Mouse (Mus musculus): ENCODE measurements around the gene Xrcc4. TPM values are rescaled to one million over a fixed set of nuclear protein-coding genes. Genes with fewer than 3 reads are reported as not detected.

Gene Xrcc4
- polyA plus RNA-seq, 1 experiment from 2014 or later, result 15.5 TPM

DNA sequence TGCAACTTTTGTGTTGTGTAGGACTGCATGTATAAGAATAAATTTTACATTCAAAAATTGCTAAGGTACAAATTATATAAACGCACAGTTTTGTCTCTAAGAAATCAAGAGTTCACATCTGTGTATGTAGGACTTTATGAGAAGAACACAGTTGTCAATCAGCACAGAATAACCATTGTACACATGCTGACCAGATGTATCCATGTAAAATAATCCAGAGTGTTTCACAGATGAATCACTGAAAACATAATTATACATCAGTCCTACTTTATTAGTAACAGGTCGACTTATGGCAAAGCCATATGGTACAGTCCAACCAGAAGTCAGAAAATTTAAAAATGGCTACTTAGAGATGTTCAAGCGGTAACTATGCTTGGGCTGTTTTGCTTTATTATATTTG lies 216.7 kb downstream of the Xrcc4 start:
- H3K27ac ChIP-seq (replicated peaks), result no peak overlapping the region
- no peaks in the 10 kb centered on the region for H3K27me3 ChIP-seq (replicated peaks)
- H3K4me3 ChIP-seq (replicated peaks), result no peak overlapping the region
- no peak overlapping the region for H3K4me2 ChIP-seq
- no peak overlapping the region for H3K9ac ChIP-seq (replicated peaks)
- no peaks in the 10 kb centered on the region for H3K36me3 ChIP-seq
- 88% methylated on average over 3 of the region's 3 CpGs for WGBS
- no peaks in the 10 kb centered on the region for H3K4me1 ChIP-seq
- ATAC-seq (ENCODE audit: low FRiP score), result no peak
- H3K9me3 ChIP-seq (replicated peaks), result no peaks in the 10 kb centered on the region

GRCm38 (mm10) chr13:89854139-89854538 lies 235.3 kb downstream of the Xrcc4 start:
- H3K9me3 ChIP-seq (replicated peaks), result no peaks in the 10 kb centered on the region
- WGBS, result 92% methylated on average over 5 of the region's 5 CpGs
- H3K27ac ChIP-seq (replicated peaks), result no peak overlapping the region
- H3K4me2 ChIP-seq, result no peak overlapping the region
- ATAC-seq (ENCODE audit: low FRiP score), result no peak
- no peak overlapping the region for H3K4me3 ChIP-seq (replicated peaks)
- H3K36me3 ChIP-seq, result no peaks in the 10 kb centered on the region
- H3K9ac ChIP-seq (replicated peaks), result no peak overlapping the region
- no peaks in the 10 kb centered on the region for H3K4me1 ChIP-seq
- no peaks in the 10 kb centered on the region for H3K27me3 ChIP-seq (replicated peaks)

DNA sequence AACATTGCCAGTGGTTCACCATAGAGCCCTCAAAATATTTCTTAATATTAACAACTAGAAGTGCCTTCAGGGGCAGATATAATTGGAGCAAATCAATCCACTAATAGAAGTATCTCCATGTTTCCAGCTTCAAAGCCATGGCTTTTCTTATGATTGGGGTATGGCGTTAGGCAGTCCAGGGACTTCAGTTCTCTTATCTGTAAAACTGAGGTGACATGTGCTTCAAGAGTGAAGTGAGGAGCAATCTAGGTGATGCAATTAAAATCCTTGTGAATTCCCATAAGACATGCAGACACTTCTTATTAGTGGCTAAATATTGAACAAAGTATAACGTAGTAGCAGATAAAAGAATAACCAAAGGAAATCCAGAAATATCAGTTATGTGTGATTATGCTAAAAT lies 238.7 kb downstream of the Xrcc4 start:
- H3K27me3 ChIP-seq (replicated peaks), result no peaks in the 10 kb centered on the region
- no peak overlapping the region for H3K27ac ChIP-seq (replicated peaks)
- no peak overlapping the region for H3K9ac ChIP-seq (replicated peaks)
- H3K4me2 ChIP-seq, result no peak overlapping the region
- no peak for ATAC-seq (ENCODE audit: low FRiP score)
- no peak overlapping the region for H3K4me3 ChIP-seq (replicated peaks)
- H3K36me3 ChIP-seq, result no peaks in the 10 kb centered on the region
- WGBS, result 92% methylated on average over 2 of the region's 2 CpGs
- H3K9me3 ChIP-seq (replicated peaks), result no peaks in the 10 kb centered on the region
- H3K4me1 ChIP-seq, result no peaks in the 10 kb centered on the region

DNA sequence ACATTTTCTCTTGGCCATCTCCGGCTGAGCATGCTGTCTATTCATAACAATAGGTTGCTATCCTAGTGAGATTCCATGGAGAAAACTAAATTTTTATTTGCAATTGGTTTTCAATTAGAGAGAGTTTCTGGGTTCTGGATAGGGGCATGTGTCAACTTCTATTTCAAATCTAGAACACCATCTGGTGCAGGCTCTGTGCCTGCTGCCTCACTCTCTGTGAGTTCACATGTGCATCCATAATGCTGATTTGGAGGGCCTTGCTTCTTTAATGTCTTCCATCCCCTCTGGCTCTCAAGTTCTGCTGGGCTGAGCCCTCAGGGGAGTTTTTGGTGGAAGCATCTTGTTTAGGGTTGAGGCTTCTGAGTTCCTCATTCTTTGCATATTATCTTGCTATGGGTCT lies 239.5 kb downstream of the Xrcc4 start:
- no peaks in the 10 kb centered on the region for H3K27me3 ChIP-seq (replicated peaks)
- no peaks in the 10 kb centered on the region for H3K9me3 ChIP-seq (replicated peaks)
- H3K4me3 ChIP-seq (replicated peaks), result no peak overlapping the region
- no peak overlapping the region for H3K27ac ChIP-seq (replicated peaks)
- ATAC-seq (ENCODE audit: low FRiP score), result no peak
- no peaks in the 10 kb centered on the region for H3K4me1 ChIP-seq
- no peak overlapping the region for H3K4me2 ChIP-seq
- no peak overlapping the region for H3K9ac ChIP-seq (replicated peaks)
- no peaks in the 10 kb centered on the region for H3K36me3 ChIP-seq
- WGBS, result 93% methylated on average over 1 of the region's 1 CpGs

DNA sequence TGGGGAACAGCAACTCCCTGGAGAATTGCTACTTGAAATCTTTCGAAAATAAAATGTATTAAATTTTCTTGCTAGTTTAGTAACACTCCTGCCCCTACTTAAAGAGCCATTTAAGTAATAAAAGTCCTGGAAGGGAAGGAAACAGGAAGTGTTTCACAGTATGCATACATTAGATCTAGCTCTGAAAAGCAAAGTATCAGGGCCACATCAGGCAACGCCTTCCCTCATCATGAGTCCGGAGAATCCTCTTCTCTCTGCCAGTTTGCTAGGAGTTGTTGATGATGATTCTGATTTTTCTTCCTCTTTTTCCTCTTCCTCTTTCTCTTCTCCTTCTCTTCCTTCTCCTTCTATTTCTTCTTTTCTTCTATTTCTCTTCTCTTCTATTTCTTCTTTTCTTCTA lies 250.8 kb downstream of the Xrcc4 start:
- Histone ChIP-seq H3K36me3 (no peaks in the 10 kb centered on the region), H3K4me3 (replicated peaks) (no peak overlapping the region), H3K27me3 (replicated peaks) (no peaks in the 10 kb centered on the region), H3K9ac (replicated peaks) (no peak overlapping the region), H3K27ac (replicated peaks) (no peak overlapping the region), H3K9me3 (replicated peaks) (no peaks in the 10 kb centered on the region), H3K4me2 (no peak overlapping the region), H3K4me1 (no peaks in the 10 kb centered on the region)
- WGBS, result 90% methylated on average over 3 of the region's 3 CpGs
- no peak for ATAC-seq (ENCODE audit: low FRiP score)

DNA sequence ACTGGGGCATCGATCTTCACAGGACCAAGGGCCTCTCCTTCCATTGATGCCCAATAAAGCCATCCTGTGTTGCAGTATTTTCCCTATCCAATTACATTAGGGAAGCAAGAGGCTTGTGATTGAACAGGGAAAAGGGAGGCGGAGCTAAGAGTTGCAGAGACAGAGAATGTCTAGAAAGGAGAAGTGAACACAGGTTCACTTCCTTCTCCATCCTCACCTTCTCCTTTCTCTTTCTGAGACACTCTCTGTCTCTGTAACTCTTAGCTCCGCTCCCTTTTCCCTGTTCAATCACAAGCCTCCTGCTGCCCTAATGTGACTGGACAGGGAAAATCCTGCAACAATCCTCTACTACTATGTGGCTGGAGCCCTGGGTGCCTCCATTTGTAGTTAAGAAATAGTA lies 254.9 kb downstream of the Xrcc4 start:
- H3K27me3 ChIP-seq (replicated peaks), result no peaks in the 10 kb centered on the region
- no peaks in the 10 kb centered on the region for H3K36me3 ChIP-seq
- no peaks in the 10 kb centered on the region for H3K9me3 ChIP-seq (replicated peaks)
- no peaks in the 10 kb centered on the region for H3K4me1 ChIP-seq
- H3K9ac ChIP-seq (replicated peaks), result no peak overlapping the region
- H3K4me2 ChIP-seq, result no peak overlapping the region
- no peak overlapping the region for H3K27ac ChIP-seq (replicated peaks)
- WGBS, result 77% methylated on average over 3 of the region's 3 CpGs
- ATAC-seq (ENCODE audit: low FRiP score), result no peak
- no peak overlapping the region for H3K4me3 ChIP-seq (replicated peaks)

DNA sequence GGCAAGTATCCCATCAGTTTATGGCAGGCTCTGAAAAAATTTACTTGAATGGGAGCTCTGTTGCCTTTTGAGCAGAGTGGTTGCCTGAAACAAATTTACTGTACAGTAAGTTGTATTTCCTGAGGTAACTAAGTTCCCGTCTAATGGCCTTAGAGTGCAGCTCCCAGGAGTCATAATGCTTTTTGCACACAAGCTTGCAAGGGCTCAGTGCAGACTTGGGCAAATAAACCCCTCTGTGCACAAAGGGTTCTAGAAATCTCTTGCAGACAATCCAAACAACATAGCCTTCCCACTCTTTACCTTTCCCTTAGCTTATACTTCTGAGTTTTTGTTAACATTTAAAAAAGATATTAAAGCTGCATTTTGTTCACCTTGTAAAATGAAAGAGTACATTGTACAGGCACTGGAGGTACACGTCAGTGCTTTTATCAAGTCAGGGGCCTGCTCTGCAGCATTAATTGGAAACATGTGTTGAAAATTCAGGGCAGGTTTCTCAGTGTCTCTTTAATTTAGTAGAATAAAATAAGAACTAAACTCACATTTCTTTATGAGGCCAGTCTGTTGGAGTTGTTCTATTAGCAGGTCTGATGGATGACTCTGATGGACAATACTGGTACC lies 256.2 kb downstream of the Xrcc4 start:
- H3K36me3 ChIP-seq, result no peaks in the 10 kb centered on the region
- no peak overlapping the region for H3K4me3 ChIP-seq (replicated peaks)
- H3K4me1 ChIP-seq, result no peaks in the 10 kb centered on the region
- H3K9me3 ChIP-seq (replicated peaks), result no peaks in the 10 kb centered on the region
- 80% methylated on average over 2 of the region's 2 CpGs for WGBS
- ATAC-seq (ENCODE audit: low FRiP score), result no peak
- no peak overlapping the region for H3K4me2 ChIP-seq
- no peak overlapping the region for H3K27ac ChIP-seq (replicated peaks)
- no peak overlapping the region for H3K9ac ChIP-seq (replicated peaks)
- H3K27me3 ChIP-seq (replicated peaks), result no peaks in the 10 kb centered on the region

GRCm38 (mm10) chr13:89828429-89828970 lies 260.9 kb downstream of the Xrcc4 start:
- H3K4me2 ChIP-seq, result no peak overlapping the region
- ATAC-seq (ENCODE audit: low FRiP score), result no peak
- H3K27me3 ChIP-seq (replicated peaks), result no peaks in the 10 kb centered on the region
- H3K36me3 ChIP-seq, result no peaks in the 10 kb centered on the region
- no peaks in the 10 kb centered on the region for H3K9me3 ChIP-seq (replicated peaks)
- H3K27ac ChIP-seq (replicated peaks), result no peak overlapping the region
- H3K9ac ChIP-seq (replicated peaks), result no peak overlapping the region
- no peak overlapping the region for H3K4me3 ChIP-seq (replicated peaks)
- 43% methylated on average over 3 of the region's 3 CpGs for WGBS
- no peaks in the 10 kb centered on the region for H3K4me1 ChIP-seq

GRCm38 (mm10) chr13:89827838-89828237 lies 261.6 kb downstream of the Xrcc4 start:
- no peaks in the 10 kb centered on the region for H3K27me3 ChIP-seq (replicated peaks)
- H3K27ac ChIP-seq (replicated peaks), result no peak overlapping the region
- H3K36me3 ChIP-seq, result no peaks in the 10 kb centered on the region
- no peak overlapping the region for H3K4me2 ChIP-seq
- H3K4me1 ChIP-seq, result no peaks in the 10 kb centered on the region
- no peaks in the 10 kb centered on the region for H3K9me3 ChIP-seq (replicated peaks)
- ATAC-seq (ENCODE audit: low FRiP score), result no peak
- no peak overlapping the region for H3K4me3 ChIP-seq (replicated peaks)
- WGBS, result 80% methylated on average over 2 of the region's 2 CpGs
- no peak overlapping the region for H3K9ac ChIP-seq (replicated peaks)

DNA sequence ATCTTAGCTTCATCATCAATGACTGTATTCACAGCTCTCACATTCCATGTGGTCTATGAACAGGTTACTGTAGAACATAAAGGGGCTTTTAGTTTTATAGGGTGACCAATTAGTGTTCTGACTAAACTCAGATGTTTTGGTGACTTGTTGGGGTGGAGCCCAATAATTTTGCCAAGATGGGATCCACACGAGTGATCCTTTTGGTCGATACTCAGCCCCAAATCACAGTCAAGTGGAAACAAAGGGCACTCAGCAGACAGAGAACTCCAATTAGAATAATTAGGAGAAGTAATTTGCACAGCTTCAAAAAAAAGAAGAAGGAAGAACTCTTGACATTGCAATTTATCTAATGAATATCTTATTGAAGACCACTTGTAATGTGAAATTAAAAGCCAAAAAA lies 274.9 kb downstream of the Xrcc4 start:
- H3K27ac ChIP-seq (replicated peaks), result no peak overlapping the region
- no peaks in the 10 kb centered on the region for H3K4me1 ChIP-seq
- no peaks in the 10 kb centered on the region for H3K9me3 ChIP-seq (replicated peaks)
- no peak overlapping the region for H3K4me2 ChIP-seq
- H3K4me3 ChIP-seq (replicated peaks), result no peak overlapping the region
- no peaks in the 10 kb centered on the region for H3K27me3 ChIP-seq (replicated peaks)
- H3K9ac ChIP-seq (replicated peaks), result no peak overlapping the region
- ATAC-seq (ENCODE audit: low FRiP score), result no peak
- 65% methylated on average over 2 of the region's 2 CpGs for WGBS
- no peaks in the 10 kb centered on the region for H3K36me3 ChIP-seq

- WGBS, result 94% methylated on average over 2 of the region's 2 CpGs
- H3K4me2 ChIP-seq, result no peak overlapping the region
These were observed 277.2 kb downstream of the Xrcc4 start for GRCm38 (mm10) chr13:89812169-89812568.

GRCm38 (mm10) chr13:89809024-89809423 lies 280.4 kb downstream of the Xrcc4 start:
- H3K27me3 ChIP-seq (replicated peaks), result no peaks in the 10 kb centered on the region
- no peak for ATAC-seq (ENCODE audit: low FRiP score)
- no peak overlapping the region for H3K4me2 ChIP-seq
- no peak overlapping the region for H3K27ac ChIP-seq (replicated peaks)
- no peaks in the 10 kb centered on the region for H3K4me1 ChIP-seq
- no peak overlapping the region for H3K4me3 ChIP-seq (replicated peaks)
- no peaks in the 10 kb centered on the region for H3K36me3 ChIP-seq
- no peaks in the 10 kb centered on the region for H3K9me3 ChIP-seq (replicated peaks)
- H3K9ac ChIP-seq (replicated peaks), result no peak overlapping the region

More at GRCm38 (mm10) chr13:89812169-89812568, 277.2 kb downstream of the Xrcc4 start:
- no peak overlapping the region for H3K9ac ChIP-seq (replicated peaks)
- H3K4me3 ChIP-seq (replicated peaks), result no peak overlapping the region
- H3K4me1 ChIP-seq, result no peaks in the 10 kb centered on the region
- no peaks in the 10 kb centered on the region for H3K36me3 ChIP-seq
- no peaks in the 10 kb centered on the region for H3K27me3 ChIP-seq (replicated peaks)
- no peaks in the 10 kb centered on the region for H3K9me3 ChIP-seq (replicated peaks)
- no peak for ATAC-seq (ENCODE audit: low FRiP score)
- no peak overlapping the region for H3K27ac ChIP-seq (replicated peaks)

Data from neural tube, embryonic 15.5 days (tissue).